Mouse (Mus musculus): ENCODE data around the gene Zfp646.
A peak's percentile ranks its signal among the peaks of the same experiment; 100 is the strongest.

Zfp646 gene

DNA sequence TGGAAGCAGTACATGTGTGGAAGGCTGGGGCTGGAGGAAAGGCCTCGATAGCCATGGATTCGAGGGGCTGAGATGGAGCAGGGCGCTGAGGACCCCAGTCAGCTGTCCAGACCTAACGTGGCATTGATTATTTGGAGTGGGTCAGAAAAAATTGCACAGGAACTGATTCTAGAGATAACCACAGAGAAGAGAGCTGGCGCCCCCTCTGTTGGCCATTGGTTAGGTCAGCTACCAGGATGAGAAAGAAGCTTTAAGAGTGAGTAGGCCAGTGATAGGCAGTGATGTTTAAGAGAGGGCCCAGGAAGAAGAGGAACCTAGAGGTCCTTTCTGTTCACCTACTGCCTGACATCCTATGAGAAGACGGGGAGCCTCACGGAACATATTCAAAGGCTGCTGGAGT is 43.3 kb downstream of the Zfp646 start:
- DNase-seq (ENCODE audit: low spot score in 2 of 2), result no peak

DNA sequence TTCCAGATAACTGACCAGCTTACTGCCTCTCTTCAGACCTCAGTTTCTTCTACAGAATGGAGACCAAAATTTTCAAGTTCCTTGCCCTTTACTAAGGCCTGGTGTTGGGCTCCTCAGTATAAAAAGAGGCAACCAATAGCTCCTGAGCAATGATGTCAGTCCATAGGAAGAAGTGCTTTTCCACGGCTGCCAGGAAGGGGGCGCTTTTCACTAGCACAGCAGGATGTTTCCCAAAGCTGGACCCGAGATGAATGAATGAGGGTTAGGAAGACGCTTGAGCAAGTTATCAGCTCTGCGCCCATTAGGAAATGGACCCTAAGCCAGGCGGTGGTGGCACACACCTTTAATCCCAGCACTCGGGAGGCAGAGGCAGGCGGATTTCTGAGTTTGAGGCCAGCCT is 45.5 kb downstream of the Zfp646 start:
- no peak for DNase-seq (ENCODE audit: low spot score in 2 of 2)

DNA sequence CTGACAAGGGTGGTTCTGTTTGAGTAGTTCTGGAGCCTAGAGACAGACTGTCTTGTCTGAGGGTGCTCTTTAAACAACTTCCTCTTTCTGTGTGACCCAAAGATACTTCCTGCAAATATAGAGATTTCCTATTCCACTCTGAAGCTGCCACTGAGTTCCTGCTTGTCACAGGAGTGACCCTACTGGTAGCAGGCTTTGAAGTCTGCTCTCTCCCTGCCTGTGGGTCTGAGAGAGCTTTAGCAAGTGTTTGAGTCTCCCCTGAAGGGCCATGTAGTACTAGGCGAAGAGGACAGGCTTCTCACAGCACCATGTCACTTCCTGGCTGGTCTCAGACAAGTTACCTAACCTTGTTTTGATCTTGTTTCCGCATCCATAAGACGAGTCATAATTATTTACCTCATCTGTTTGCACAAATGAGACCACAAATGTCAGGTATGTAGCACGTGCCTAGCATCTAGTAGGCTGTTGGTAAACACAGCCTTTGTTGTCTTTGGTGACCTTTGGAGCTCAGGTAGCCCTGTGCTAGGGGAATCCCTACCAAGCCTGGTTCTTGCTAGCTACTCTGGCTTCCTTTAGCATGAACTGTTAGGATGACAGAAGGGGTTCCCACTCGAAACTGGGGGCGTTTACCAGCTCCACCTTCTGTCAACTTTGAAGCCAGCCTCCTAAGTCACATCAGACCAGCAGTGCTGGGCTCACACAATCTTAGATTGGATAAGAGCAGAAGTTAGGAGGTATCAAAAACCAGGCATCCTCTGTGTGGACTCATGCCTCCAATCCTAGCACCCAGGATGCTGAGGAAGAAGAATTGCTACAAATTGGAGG is 46.6 kb downstream of the Zfp646 start:
- DNase-seq (ENCODE audit: low spot score in 2 of 2), result no peak

DNA sequence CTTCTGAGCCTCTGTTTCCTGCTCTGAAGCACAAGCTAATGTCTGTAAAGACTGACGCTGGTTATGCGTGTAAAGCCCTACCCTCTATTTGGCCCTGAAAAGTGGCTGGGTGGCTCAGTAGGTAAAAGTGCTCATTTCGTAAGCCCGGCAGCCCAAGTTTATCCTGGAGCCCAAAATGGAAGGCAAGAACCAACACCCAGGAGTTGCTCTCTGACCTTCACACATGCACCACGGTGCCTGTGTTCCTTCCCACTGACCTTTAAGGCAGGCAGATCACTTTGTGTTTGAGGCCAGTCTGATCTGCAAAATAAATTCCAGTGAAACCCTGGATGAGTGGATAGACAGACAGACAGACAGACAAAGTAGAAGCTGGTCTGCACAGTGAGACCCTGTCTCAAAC is 47.7 kb downstream of the Zfp646 start:
- DNase-seq (ENCODE audit: low spot score in 2 of 2), result no peak

DNA sequence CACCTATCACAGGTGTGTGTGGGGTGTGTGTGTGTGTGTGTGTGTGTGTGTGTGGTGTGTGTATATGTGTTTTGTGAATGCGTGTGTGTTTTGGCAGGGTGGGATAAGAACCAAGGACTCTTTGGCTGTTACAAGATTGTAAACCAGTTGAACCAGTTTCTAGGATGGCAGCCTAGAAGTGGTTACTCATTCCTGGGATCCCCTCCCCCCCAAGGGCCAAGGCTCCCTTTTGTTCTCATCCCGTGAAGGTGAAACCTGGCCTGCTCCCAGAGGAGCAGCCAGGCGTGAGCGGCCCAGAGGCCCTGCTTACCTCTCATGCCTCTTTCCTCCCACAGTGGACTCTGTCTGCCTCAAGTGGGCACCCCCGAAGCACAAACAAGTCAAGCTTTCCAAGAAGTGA is 49.2 kb downstream of the Zfp646 start:
- DNase-seq (ENCODE audit: low spot score in 2 of 2), result peak in 1 of 2 experiments; percentile 47

DNA sequence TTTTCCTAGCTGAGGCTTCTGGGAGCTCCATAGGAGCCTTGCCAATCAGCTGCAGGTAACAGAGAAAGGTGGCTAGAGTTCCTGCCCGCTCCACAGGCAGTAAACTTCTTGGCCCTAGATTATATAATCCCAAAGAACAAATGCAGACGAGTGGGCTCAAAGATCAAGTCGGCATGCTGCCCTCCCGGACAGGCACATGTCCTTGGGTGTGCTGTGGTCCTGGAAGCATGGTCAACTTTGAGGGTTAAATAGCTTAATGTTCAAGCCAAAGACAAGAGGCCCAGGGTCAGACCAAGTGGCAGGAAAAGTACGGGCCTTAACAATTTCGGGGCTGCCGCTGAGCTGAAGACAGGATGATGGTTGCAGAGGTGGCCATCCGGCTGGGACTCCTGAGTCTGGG is 50.0 kb downstream of the Zfp646 start:
- no peak for DNase-seq (ENCODE audit: low spot score in 2 of 2)

DNA sequence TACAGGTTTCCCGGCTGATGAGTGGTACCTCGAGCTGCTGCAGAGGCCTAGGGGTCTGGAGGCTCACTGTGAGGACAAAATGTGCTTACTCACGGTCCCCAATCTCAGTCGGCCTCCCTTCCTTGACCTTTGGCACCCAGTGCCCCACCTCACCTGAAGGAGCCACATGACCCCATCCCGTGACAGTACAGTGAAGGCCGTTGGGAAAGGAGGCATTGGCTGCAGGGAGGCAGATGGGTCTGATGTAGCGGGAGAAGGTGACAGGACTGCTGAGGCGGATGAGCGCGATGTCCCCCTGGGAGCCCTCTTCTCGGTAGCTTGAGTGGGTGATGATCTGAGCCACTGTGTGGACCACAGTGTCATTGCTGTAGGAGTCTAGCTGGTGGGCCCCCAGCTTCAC is 50.8 kb downstream of the Zfp646 start:
- DNase-seq (ENCODE audit: low spot score in 2 of 2), result no peak

DNA sequence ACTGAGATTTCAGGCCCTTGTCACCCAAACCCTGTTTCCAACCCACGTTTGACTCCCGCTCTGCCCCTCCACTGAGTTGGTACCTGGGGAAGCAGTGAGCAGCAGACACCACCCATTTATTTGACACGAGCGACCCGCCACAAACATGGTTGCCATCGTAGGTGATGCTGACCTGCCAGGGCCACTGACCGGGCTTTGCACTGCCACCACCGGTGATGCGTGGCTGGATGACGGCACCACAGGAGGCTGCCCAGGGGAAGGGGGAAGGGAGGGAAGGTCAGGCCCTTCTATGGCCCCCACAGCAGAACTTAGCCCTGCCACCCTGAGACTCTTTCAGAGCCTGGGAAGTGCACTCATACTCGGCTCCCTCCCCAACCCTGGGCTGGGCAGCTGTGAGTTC is 51.7 kb downstream of the Zfp646 start:
- DNase-seq (ENCODE audit: low spot score in 2 of 2), result no peak

DNA sequence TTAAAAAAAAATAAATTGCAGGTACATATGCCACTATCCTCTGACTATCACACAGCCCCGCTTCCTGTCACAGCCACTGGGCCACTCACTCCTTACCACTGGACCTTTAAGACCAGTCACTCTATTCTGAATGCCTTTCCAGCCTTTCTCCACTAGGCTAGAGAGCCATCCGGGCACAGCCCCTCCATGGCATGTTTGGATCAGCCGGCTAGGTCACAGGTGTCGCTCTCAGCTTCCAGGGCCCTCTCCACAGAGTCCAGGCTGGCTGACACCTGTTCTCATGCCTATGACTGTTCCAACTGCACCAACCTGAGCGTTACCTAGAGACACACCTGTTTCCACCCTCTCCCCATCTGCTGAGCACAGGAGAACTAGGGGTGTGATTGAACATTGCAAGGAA is 52.6 kb downstream of the Zfp646 start:
- DNase-seq (ENCODE audit: low spot score in 2 of 2), result no peak

DNA sequence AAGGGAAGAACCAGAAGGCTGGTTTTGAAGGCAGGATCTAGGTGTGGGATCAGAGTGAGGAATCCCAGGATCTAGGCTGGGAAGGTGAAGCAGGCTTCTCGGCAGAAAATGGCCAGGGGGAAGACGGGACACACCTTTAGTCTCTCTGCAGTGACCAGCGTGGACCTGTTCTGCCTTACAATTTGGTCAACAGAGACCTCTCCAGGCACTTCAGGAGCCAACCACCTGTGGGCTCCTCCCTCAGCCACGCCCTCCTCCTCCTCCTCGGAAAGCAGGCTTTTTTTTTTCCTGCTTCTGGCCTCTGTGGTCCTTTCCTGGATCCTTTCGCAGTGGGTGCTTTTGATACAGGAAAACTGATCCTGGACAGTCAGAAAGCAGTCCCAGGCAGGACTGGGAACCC is 53.9 kb downstream of the Zfp646 start, which contains the start of gene Prss8:
Prss8 (minus strand) TSS at position 182 of the 400 bp plus-strand sequence.
- peak in 1 of 2 experiments; percentile 75 for DNase-seq (ENCODE audit: low spot score in 2 of 2)

DNA sequence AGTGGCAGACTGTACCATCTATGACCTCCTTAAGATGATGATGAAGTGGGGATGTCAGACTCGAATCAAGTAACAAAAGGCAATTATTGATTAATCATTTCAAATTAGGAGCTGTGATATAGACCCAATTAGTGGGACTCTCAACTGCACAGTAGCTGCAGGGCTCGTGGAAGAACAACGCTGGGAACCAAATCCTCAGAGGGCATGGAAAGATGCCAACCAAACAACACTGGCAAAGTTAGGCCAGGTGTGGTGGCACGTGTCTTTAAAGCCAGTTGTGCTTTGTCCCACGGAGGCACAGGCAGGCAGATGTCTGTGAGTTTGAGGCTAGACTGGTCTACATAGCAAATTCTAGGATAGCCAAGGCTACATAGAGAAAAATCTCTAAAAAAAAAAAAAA is 54.6 kb downstream of the Zfp646 start:
- no peak for DNase-seq (ENCODE audit: low spot score in 2 of 2)

DNA sequence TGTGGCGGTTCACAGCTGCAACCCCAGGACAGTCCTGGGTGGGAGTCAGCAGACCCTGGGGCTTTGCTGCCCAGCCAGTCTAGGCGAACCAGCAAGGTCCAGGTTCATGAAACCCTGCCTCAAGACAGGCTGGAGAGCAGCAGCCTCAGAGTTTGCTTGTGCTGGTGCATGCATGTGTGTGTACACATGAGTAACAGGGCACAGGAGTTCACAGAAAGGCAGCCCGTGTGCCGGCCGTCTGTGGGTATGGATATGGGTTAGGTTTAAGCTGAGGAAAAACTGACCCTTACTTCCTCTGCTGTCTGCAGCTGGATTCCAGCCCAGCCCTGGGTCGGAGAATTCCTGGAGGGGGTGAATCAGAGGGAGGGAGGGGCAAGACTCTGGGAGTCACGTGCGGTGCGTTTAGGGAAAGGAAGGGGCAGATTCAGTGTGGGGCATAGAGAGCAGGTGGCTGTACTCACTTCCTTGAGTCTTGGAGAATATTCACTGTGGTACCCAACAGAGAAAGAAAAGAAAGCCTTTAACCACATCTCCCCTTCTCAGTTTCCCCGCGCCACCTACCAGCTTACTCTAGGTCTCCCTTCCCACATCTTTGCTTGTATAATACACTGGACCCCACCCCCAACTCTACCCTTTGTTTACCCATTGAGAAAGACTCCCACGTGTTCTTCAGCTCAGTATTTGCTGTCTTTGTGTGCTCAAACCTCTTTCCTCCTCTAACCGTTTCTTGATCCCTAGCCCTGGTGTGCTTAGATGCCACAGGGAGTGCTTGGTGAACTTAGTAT is 55.5 kb downstream of the Zfp646 start:
- peak in 1 of 2 experiments; percentile 50 for DNase-seq (ENCODE audit: low spot score in 2 of 2)

DNA sequence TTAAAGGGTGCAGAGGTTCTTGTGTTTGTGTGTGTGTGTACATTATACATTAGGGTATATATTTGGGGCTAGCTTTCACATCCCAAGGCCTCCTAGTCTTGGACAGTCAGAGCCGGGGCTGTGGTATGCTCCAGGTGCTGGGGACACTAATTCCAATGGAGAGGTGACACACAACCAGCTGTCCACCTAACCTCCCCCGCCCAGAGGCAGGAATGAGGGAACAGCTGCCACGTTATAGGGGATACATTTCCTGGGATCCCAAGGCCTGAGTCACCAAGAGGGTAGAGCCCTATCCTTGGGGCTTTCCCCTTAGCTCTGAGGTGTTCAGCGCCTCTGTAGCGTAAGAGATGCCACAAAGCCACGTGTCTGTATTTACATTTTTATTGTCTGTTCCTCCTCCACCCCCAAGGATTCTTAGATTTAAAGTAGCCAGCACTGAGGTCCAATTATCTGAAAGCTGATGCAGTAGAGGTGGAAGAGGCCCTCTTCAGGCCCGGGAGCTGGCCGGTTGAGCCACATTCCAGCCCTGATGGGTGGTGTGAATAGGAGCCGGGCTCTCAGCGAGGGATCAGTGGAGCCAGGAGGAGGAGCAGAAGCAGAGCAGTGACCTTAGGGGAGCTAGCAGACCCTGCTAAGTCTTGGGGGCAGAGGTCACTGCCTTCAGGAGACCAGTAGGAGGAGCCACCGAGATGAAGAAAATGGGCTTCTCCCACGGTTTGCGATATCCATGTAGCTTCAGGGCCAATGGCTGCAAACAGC is 56.4 kb downstream of the Zfp646 start:
- peak in 1 of 2 experiments; percentile 44 for DNase-seq (ENCODE audit: low spot score in 2 of 2)

DNA sequence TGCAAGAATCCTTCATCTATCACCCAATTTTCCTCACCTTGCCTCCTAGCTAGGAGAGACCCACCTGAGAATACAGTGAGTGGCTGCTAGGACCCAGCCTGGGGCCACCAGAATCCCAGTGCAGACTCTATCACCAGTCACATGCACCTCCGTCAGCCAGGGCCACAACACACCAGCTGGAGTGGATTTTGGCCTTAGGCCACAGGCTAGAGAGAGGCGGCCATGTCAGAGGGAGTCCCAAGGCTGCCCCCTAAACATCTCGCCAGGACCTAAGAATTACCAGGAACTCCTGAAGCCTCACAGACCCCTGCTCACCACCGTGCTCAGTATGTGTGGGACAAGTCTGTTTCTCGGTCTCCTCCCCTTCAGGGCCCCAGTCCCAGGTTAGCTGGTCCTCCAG is 58.1 kb downstream of the Zfp646 start:
- DNase-seq (ENCODE audit: low spot score in 2 of 2), result no peak

DNA sequence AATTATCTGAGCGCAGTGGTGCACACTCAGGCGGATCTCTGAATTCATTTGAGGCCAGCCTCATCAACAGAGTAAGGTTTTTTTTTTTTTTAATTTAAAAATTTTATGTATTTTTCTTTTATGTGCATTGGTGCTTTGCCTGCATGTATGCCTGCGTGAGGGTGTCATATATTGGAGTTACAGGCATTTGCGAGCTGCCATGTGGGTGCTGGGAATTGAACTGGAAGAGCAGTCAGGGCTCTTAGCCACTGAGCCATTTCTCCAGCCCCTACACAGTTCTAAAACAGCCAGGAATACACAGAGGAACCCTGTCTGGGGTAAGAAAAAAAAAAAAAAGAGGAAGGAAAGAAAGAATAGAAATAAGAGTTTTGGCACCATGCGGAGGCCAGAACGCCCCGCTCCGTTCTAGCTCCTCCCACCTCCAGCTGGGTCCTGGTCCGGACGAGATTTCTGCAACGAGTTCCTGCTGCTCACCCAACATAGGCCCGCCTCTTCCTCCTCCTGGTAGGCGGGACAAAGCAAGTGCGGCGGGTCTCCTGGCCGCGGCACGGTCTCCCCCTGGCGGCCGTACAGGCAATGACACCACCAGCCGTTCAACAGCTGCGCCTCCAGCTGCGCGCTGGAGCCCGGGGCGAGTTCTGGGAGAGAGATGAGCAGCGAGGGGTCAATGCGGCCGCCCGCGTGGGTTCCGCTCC is 59.2 kb downstream of the Zfp646 start:
- DNase-seq (ENCODE audit: low spot score in 2 of 2), result peak; percentile 92 to 94
